Mouse (Mus musculus) megakaryocyte-erythroid progenitor cell, adult 5-6 weeks (primary cell): Measurements from ENCODE around the gene C2cd4b. TPM values are rescaled to one million over a fixed set of nuclear protein-coding genes. Genes with fewer than 3 reads are reported as not detected.

ENCODE experiments used
- ATAC-seq: replicated peaks from 2 replicates; pipeline ENCODE4 v1.8.0; 2016; ENCODE audit warnings: mild to moderate bottlenecking, inconsistent platforms; ENCODE audit not compliant: severe bottlenecking, poor library complexity, low FRiP score, low TSS enrichment
- total RNA-seq, 2 experiments: library from RNA; stranded (forward) in 1 of 2; stranded (reverse) in 1 of 2; fragments of 200-1000, 215-1000 nt in 1 of 2; fragments of >200 nt in 1 of 2; fragmentation: Nextera tagmentation in 1 of 2; gene quantifications; 2 replicates each; pipeline ENCODE4 v1.2.3; 2014 to 2017

Gene C2cd4b
- total RNA-seq, 2 experiments from 2014 or later, result not detected

DNA sequence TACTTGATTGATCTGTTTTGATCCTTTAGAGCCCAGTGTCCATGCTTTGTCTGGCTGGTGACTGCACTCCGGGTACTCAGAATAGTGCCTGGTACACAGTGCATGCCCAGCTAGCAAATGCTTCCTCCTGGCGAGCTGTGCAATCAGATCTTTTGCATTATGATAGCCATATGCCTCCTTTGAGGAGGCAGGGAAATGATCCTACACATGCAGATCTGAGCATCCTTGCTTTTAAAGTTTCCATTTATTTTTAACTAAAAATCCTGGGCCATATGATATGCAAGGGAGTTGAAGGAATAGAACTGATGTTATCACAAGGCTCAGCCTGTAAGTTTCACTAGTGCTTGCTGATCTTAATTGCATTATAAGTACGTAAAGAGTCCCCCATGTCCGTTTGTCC, 9.6 kb downstream of the C2cd4b start:
- no peak for ATAC-seq

DNA sequence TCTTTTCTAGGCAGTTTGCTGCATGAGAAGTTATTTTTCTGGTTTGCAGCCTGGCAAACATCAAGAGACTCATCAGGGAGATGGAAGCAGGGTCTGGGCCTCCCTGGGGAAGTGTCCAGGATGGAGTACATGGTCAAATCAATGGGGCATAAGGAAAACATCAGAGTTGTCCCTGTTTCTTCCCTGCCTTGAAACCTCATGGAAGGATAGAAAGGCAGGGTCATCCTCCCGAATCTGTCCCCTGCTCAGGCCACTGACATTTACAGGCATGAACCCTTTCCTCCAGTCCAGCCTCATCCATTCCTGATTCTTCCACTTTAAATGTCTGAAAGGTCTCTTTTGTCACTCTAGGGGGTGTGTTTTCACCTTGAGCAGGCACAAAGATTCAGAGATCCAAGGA, 10.2 kb downstream of the C2cd4b start:
- no peak for ATAC-seq

DNA sequence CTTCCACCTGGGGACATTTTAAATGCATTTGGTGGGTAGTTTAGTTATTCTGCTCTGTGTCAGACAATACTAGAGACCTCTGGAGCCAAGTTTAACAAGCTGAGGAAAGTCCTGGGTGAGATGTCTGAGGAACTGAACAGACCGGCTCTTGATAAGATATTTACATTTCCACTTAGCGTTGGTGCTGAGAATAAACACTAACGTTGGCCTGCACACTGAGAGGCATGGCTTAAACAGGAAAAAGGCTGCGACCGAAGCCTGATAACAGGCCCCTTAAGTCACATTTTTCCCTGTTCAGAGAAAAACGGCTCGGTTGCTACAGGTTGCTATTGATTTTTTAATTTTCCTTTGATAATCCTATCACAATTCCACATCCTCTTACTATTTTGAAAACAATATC, 12.1 kb downstream of the C2cd4b start:
- no peak for ATAC-seq

DNA sequence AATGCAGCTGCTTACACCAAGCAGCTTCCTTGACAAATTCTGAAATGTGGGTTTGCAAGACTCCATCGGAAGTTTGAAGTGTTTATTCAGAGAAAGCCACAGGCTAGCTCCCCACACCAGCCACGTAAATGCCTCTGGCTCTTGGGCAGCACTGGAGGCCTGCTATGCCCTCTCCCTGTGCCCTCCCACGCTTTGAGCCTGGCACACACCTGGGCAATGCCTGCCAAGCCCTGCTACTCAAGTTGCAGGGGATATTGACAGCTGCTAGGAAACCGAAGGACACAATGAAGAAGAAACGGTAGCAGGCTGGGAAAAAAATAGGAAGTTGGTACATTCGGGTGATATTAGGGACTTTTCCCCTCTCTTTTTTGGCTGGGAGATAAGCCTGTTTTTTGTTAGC, 15.0 kb downstream of the C2cd4b start:
- ATAC-seq, result no peak

DNA sequence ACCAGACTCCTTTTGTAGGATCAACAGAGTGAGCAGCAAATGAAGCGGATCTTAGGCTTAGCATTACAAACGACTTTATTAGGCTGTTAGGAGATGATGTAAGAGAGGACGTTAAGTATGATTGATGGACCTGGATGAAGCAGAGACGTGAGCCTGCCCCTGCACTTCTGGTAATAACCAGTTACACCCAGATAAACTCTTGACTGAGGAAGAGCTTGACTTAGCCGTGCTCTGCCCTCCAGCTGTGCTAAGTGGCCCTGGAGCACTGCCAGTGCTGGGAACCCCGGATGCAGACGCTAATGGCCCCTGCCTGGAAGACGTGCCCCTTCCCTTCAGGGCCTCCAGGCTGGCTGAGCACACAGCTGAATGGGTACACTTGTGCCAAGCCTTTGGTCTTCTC, 19.3 kb downstream of the C2cd4b start:
- ATAC-seq, result no peak

DNA sequence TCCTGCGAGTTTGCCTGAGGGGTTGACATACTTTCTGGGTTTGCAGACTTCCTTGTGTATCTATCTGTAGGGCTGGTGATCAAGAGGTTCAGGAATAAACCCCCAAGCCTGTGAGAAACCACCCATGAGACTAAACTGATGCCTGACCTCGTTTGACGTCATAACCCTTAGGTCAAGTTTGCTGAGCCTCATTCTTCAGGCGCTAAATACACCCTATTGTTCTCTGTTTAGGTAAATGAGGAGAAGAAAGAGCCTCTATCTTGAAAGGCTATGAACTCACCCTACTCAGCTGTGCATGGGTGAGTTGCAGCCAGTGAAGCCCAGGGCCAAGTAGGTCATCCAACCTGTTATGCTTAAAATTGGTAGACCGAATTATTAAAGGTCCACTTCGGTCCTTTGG, 23.5 kb downstream of the C2cd4b start:
- ATAC-seq, result no peak

DNA sequence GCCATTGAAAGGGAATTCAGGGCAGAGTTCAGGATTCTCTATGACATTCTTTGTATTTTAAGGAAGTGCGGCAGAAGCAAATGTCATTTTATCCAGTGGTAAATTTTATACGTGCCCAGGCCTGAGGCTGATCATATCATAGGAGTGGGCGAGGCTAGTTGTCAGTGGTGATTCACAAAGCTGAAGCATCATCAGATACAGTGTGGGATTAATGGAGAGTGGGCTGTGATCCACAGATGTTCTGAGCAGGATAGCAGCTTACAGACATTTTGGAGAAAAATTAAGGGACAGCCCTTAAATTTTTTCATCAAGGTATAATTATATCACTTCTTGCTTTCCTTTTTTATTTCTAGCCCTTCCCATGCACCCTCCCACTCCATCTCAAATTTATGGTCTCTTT, 24.2 kb downstream of the C2cd4b start:
- no peak for ATAC-seq

DNA sequence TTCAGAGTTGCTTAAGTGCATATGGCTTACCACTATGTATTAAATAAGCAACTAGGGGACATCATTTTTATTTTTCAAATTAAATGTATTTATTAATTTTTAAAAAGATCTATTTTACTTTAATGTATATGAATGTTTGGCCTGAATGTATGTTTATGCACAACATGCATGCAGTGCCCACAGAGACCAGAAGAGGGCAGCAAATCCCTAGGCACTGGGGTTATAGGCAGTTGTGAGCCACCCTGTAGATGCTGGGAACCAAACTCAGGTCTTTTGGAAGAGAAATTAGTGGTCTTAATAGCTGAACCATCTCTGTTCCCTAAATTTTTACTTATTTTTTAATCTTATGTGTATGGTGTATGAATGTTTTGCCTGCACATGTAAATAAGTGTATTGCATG, 24.7 kb downstream of the C2cd4b start:
- ATAC-seq, result no peak

DNA sequence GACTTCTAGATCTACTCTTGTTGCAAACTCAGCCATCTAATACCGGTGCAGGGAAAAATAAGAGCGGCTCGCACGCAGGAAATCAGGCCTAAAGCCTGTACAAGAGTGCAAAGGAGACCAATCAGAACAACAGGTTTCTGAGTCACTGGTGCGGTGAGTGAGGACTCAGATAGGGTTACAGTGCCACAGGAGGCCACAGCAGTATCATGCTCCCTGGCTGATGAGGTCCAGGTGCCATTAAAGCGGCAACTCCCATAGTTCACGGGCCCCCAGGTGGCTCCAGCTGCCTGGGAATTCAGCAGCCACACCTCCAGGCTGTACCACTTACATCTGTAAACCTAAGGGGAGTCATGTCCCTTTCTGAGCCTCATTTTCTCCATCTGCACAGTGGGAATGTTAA, 27.1 kb downstream of the C2cd4b start:
- no peak for ATAC-seq

DNA sequence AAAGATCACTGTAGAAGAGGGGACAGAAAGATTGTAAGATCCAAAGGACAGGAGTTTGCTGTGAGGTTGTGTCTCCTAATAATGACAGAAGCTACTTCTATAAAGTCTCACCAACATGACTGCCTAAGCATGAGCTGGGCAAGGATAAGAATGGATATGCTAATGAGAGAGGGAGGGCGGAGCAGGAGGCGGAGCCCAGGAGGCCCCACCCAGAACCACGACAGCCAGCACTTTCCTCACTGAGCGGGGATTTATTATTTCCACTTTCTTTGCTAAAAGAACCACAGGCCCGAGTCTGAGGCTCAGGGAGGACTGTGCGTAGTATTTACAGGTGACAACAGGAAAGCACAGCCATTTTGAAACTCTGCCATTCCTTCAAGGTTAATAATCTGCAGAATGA, 28.4 kb downstream of the C2cd4b start:
- ATAC-seq, result no peak

DNA sequence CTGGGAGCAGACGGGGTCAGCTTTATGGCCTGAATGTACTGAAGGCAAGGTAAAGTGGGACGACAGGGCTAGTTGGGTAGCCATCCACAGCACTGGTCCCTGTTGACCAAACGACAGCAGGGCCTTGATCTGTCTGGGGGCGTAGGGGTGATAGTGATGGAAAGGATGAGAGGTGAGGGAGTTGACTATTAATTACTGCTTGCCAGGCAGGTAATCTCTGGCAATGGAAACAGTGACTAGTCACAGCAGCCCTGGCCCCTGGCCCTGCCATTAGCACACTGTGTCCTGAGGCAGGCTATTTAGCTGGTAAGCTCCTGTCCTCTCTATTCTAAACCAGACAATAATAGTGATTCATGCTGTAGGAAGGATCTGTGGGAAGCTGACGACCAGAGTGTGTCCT, 33.2 kb downstream of the C2cd4b start:
- no peak for ATAC-seq

DNA sequence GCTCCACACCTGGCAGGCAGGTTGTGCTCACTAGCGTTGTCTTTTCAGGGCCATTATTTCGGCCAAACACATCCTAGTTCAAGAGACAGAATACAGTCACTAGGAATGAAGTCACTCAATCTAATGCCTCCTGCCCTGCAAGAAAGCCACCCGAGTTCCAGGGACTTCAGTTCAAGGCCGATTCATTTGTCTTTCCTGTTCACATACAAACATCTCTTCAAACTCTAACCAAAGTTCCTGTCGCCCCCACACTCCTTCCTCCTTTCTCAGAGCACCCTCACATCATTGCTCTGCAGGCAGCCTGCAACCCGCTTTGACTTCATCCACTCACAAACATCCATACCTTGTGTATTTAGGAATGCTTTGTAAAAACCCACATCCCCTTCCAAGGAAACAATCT, 34.3 kb downstream of the C2cd4b start:
- ATAC-seq, result no peak

DNA sequence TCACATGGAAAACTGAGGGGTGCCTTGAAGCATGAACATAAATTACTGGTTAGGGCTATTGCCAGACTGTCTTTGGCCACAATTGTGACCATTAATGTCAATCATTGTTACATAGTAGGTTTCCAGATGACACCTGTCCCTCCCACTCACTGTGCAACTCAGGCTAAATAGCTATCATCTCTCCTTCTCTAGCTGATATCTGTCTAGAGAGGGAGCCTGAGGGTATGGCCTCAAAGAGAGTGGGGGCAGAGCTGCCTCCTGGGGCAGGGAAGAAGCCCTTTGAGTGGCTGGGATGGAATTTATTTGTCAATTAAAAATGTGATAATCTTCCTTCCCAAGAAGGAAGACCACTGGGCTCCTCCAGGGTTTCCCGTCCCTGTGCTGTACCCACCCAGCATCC, 35.0 kb downstream of the C2cd4b start:
- no peak for ATAC-seq

DNA sequence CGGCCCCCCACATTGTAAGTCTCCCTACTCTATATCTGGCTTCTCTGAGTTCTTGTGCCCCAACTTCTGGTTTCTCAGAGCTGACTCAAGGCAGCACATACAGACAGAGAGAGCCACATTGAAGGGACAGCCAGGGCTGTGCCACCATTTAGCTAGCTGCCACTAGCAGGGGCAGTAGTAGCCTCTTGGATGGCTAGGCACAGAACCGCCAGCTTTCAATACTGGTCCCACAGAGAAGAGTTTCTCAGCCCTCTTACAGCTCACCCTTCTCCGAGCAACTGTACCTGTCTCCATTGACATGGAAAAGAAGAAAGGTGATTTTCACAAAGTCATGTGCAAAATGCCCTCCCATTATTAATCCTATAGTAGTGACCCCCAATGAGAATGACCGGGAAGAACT, 35.4 kb downstream of the C2cd4b start:
- no peak for ATAC-seq

DNA sequence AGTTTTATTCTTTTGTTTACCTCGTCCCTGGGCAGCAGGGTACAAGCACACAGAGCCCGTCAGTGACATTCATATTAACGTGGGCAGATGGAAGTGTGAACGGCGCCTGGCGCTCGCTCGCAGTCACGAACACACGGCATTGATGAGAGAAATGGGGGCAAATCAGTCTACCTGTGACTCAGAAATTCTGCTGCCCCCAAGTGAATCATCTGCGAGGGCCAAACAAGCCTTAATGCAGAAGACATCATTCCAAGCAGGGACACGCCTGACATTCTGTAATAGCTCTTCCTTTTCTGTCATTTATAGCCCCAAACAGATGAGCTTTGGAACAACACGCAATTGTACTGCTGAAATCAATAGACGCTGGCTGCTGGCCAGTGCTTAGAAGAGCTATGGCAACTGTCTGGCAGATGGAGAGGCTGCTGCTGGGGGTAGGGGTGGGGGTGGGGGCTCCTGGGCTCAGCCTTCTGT, 36.0 kb downstream of the C2cd4b start:
- ATAC-seq, result no peak

DNA sequence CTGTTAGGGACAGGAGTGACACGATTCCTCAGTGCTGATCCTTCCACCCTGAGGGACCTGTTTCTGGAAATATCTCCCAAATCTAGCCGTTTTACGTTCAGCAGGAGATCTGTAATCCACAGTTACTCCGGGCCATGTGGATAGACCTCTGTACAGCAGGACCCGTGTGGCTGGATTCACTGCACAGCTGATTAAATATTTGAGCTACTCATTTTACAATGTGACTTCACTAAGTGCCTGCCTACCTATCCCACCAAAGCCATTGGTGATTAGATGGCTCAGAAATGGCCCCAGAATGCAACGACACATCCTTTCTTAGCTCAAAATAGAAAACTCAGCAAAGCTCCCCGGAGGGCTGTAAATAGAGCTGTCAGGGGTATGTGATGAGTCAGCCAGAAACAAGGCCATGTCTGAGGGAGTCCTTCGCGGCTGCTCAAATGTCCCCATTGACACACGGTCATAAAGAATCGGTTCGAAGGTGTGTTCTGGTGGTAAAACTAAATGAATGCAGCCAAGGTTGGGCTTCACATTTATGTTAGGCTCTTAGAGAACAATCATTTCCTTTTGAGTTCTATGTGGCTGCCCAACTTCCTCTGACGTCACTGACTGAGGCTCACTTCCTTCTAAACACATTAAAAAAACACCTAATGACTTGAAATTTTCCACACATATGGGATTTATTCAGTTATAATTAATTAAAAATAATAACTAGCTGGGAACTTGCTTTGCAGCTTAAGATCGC, 40.0 kb downstream of the C2cd4b start:
- ATAC-seq, result no peak

DNA sequence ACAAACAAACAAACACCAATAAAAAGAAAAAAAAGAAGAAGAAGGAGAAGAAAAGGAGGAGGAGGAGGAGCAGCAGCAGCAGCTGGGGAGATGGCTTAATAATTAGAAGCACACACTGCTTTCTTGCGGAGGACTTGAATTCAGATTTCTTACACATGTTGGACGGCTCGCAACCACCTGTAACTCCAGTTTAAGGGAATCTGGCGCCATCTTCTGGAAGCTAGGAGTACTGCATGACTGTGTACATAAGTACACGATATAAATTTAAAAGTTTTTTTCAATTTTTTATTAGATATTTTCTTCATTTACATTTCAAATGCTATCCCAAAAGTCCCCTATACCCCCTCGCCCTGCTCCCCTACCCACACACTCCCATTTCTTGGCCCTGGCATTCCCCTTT, 43.0 kb downstream of the C2cd4b start:
- no peak for ATAC-seq

DNA sequence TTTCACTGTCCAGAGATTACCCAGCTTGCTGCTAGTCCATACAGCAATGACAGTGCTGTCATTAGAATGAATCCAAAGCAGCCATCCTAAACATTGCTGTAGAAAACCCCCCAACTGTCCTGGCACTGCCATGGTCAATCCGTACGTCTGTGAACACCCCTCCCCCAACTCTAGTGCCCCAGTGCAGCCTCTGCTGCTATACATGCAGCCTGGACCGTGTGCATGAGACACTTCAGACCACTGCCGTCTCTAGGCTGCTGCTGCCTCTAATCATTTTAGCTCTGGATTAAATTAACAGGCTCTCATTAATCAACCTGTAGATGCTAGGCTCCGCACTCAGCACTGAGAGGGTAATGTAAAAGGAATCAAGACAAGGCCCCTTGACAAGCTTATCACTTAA, 47.8 kb downstream of the C2cd4b start:
- no peak for ATAC-seq

DNA sequence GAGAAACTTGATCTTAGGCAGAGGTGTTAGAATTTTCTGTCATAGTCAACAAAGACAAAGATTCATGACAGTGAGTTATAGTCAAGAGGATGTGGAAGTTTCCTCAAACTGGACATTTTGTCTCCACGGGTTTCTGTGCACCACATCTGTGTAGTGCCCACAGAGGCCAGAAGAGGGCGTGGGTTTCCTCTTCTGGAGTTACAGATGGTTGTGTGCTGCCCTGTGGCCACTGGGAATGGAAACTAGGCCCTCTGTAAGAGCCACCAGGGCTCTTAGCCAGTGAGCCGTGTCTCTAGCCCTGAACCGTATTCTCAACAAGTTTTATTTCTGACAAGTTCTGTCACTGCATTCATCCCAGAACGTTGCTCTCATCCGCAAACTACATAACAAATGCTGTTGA, 51.3 kb downstream of the C2cd4b start:
- ATAC-seq, result no peak
